Mouse (Mus musculus) midbrain, postnatal 0 days (tissue): ENCODE data around the gene Zfpm1. TPM values are rescaled to one million over a fixed set of nuclear protein-coding genes. Genes with fewer than 3 reads are reported as not detected.
A peak's percentile ranks its signal among the peaks of the same experiment; 100 is the strongest.

Experiments
- ATAC-seq: fragments of 200-750 bp; cut with Nextera tagmentation; 2 replicates; pipeline ENCODE4 v1.8.0; 2017; ENCODE audit warnings: moderate number of reproducible peaks, mild to moderate bottlenecking, moderate TSS enrichment, moderate library complexity; ENCODE audit not compliant: low FRiP score
- DNase-seq: peaks from one replicate; pipeline ENCODE4 v3.0.0-alpha.2; 2015; ENCODE audit warnings: low spot score
- H3K27ac ChIP-seq: fragments of 300-500 bp; sonication (generic); 2 replicates; pipeline ENCODE4 v1.5.1; 2014; ENCODE audit warnings: low read depth, mild to moderate bottlenecking, low read length, mixed read lengths
- H3K27me3 ChIP-seq: fragments of 300-500 bp; sonication (generic); 2 replicates; pipeline ENCODE4 v1.6.1; 2014; ENCODE audit warnings: low read length, control low read depth, mixed read lengths; ENCODE audit not compliant: insufficient read depth
- H3K36me3 ChIP-seq: fragments of 300-500 bp; sonication (generic); 2 replicates; pipeline ENCODE4 v1.6.1; 2014; ENCODE audit warnings: low read length, control low read depth, mixed read lengths; ENCODE audit not compliant: insufficient read depth
- H3K4me1 ChIP-seq: fragments of 300-500 bp; sonication (generic); 2 replicates; pipeline ENCODE4 v1.6.1; 2014; ENCODE audit warnings: mild to moderate bottlenecking, control low read depth, antibody characterized with exemption, low read length, mixed read lengths; ENCODE audit not compliant: insufficient read depth
- H3K4me2 ChIP-seq: fragments of 300-500 bp; sonication (generic); 2 replicates; pipeline ENCODE4 v1.6.1; 2014; ENCODE audit warnings: low read depth, mild to moderate bottlenecking, low read length, mixed read lengths; ENCODE audit not compliant: poor library complexity, severe bottlenecking
- H3K4me3 ChIP-seq: fragments of 300-500 bp; sonication (generic); 2 replicates; pipeline ENCODE4 v1.5.1; 2014; ENCODE audit warnings: low read depth, mild to moderate bottlenecking, low read length, moderate library complexity
- H3K9ac ChIP-seq: fragments of 300-500 bp; sonication (generic); replicated peaks from 2 replicates; pipeline ENCODE4 v1.6.1; 2014; ENCODE audit warnings: mild to moderate bottlenecking, low read length, moderate library complexity, mixed read lengths; ENCODE audit not compliant: poor library complexity, severe bottlenecking
- H3K9me3 ChIP-seq: fragments of 300-500 bp; sonication (generic); 2 replicates; pipeline ENCODE4 v1.6.1; 2016; ENCODE audit warnings: low read length, control low read depth
- CTCF ChIP-seq: IDR thresholded peaks from 2 replicates; pipeline ENCODE4 v1.5.1; 2016; ENCODE audit warnings: antibody characterized with exemption, mild to moderate bottlenecking
- WGBS: fragments of 180-500 bp; shearing (Covaris S2); extraction: QIAGEN DNeasy Blood & Tissue Kit; methylation state at CpG from one replicate; pipeline ENCODE4 v1.1.7; 2014; 5-methylcytosine and 5-hydroxymethylcytosine counted together
- polyA plus RNA-seq: library from polyadenylated mRNA; unstranded; fragments of >200 nt; fragmentation: Nextera tagmentation; extraction: Ambion mirVana; gene quantifications from 2 replicates; pipeline ENCODE4 v1.2.1, GENCODE M21; 2015
- total RNA-seq: library from RNA; depleted of rRNA; stranded (reverse); fragments of >200 nt; gene quantifications from 2 replicates; pipeline ENCODE4 v1.2.3, GENCODE M21; 2014

Gene Zfpm1
- total and polyA plus RNA-seq, 2 experiments from 2014 or later: 1.2 to 28.6 TPM

DNA sequence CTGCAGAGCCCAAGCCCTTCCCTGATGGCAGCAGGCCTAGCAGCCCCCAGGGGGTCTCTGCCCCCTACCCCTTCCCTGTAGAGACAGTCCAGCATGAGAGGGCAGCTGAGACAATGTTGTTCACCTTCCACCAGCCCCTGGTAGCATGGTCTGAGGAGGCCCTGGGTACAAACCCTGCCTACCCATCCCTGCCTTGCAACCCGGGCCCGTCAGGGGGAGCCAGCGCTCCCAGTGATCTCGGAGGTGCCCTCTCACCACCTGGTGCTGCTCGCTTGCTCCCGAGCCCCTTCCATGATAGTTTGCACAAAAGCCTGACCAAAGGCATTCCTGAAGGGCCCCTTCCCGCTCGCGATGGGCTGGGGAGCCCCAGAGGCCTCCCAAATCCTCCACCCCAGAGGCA is 21.2 kb upstream of the Zfpm1 start:
- Histone ChIP-seq H3K4me3 (no peak overlapping the region), H3K9me3 (no peaks in the 10 kb centered on the region), H3K4me2 (no peak overlapping the region), H3K4me1 (no peaks in the 10 kb centered on the region), H3K36me3 (no peaks in the 10 kb centered on the region), H3K9ac (no peak overlapping the region), H3K27me3 (no peaks in the 10 kb centered on the region), H3K27ac (no peak overlapping the region)
- no peak for ATAC-seq
- no peak for TF ChIP-seq CTCF
- WGBS: 54% methylated on average over 9 of the region's 9 CpGs
- DNase-seq: no peak

DNA sequence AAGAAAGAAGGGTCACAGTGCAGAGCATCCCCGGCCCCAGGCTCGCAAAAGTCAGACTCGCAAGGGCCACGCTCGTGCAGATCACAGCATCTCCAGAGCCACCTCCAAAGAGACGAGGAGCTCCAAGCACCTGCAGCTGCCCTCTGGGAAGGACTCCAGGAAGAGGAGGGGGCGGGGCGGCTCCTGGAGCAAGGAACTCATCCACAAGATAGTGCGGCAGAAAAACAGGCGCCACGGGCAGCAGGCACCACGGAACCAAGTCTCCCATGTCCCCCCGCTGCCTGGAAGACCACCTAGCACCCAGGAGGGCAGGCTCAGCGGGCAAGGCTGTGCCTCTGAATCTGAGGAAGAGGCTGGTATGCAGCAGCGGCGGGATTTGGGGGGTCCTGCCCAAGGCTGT is 19.1 kb upstream of the Zfpm1 start:
- Histone ChIP-seq H3K9me3 (no peaks in the 10 kb centered on the region), H3K4me3 (no peak overlapping the region), H3K9ac (no peak overlapping the region), H3K36me3 (no peaks in the 10 kb centered on the region), H3K4me1 (0 out of 2 replicates have a peak, but pooled peaks cover 2% of the 10 kb centered on the region), H3K4me2 (no peak overlapping the region), H3K27me3 (no peaks in the 10 kb centered on the region), H3K27ac (no peak overlapping the region)
- DNase-seq: no peak
- TF ChIP-seq CTCF: no peak
- 81% methylated on average over 14 of the region's 16 CpGs for WGBS
- ATAC-seq: no peak

DNA sequence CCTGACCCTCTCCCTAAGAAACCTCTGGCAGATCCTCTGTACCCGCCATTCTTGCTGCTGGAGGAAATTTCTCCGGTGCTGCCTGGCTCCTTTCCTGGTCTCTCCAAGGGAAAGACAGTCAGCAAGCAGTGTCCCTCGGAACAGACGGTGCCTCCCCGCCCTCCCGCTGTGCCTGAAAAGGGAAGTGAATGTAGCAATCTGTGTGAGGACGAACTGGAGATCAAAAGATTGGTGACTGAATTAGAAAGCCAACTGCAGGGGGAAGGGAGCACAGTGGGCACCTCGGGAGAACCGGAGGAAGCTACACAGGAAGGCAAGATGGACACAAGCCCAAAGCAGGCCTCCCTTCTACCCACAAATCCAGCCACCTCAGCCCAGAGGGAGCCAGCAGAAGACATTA is 17.7 kb upstream of the Zfpm1 start:
- Histone ChIP-seq H3K27ac (no peak overlapping the region), H3K36me3 (no peaks in the 10 kb centered on the region), H3K27me3 (no peaks in the 10 kb centered on the region), H3K4me1 (0 out of 2 replicates have a peak, but pooled peaks cover 2% of the 10 kb centered on the region), H3K4me2 (no peak overlapping the region), H3K9ac (no peak overlapping the region), H3K4me3 (no peak overlapping the region), H3K9me3 (no peaks in the 10 kb centered on the region)
- TF ChIP-seq CTCF: no peak
- ATAC-seq (no peak), DNase-seq (no peak)
- 38% methylated on average over 9 of the region's 9 CpGs for WGBS

DNA sequence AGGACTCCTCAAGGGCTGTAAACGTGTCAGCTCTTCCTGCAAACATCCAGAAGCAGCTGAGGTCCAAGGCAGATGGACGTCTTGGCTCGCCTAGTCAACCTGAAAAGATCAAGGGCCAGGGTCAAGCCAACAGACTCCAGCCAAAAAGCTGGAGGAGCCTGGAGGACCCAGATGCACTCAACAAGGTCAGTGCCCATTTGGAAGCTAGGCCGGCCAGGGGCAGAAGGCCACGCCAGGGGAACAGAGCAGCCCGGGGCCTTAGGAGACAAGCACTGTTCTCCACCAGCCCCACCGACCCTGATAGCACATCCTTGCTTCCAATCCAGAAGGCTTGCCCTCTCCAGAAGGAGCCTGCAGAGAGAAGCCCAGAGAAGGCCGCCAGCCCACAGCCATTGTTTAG is 16.4 kb upstream of the Zfpm1 start:
- Histone ChIP-seq H3K9me3 (no peaks in the 10 kb centered on the region), H3K27me3 (no peaks in the 10 kb centered on the region; the same call in 1 of the 2 replicates), H3K27ac (no peak overlapping the region), H3K4me1 (0 out of 2 replicates have a peak, but pooled peaks cover 2% of the 10 kb centered on the region), H3K36me3 (no peaks in the 10 kb centered on the region), H3K9ac (no peak overlapping the region), H3K4me2 (no peak overlapping the region), H3K4me3 (no peak overlapping the region)
- no peak for DNase-seq
- ATAC-seq: no peak
- no peak for TF ChIP-seq CTCF
- 94% methylated on average over 8 of the region's 8 CpGs for WGBS

DNA sequence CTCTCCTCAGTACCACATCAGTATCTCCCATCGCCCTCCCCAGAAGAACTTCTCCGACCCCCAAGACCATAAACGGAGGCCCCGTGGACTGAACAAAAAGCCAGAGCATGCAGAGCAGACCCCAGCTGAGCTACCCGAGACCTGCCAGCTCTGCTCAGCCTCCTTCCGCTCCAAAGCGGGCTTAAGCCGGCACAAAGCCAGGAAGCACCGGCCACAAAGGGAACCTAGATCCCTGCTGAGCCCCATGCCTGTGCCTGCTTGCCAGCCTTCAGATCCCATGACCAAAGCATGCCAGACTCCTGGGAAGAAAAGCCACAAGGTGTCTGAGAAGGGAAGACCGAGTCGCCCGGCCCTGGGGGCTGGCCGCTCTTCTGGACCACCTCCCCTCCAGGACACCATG is 15.1 kb upstream of the Zfpm1 start:
- Histone ChIP-seq H3K27ac (no peak overlapping the region), H3K9ac (no peak overlapping the region), H3K4me2 (no peak overlapping the region), H3K4me1 (0 out of 2 replicates have a peak, but pooled peaks cover 2% of the 10 kb centered on the region), H3K4me3 (no peak overlapping the region), H3K36me3 (no peaks in the 10 kb centered on the region), H3K9me3 (no peaks in the 10 kb centered on the region), H3K27me3 (no peaks in the 10 kb centered on the region; the same call in 1 of the 2 replicates)
- peak; percentile 52 for DNase-seq
- TF ChIP-seq CTCF: no peak
- 23% methylated on average over 13 of the region's 13 CpGs for WGBS
- ATAC-seq: no peak

DNA sequence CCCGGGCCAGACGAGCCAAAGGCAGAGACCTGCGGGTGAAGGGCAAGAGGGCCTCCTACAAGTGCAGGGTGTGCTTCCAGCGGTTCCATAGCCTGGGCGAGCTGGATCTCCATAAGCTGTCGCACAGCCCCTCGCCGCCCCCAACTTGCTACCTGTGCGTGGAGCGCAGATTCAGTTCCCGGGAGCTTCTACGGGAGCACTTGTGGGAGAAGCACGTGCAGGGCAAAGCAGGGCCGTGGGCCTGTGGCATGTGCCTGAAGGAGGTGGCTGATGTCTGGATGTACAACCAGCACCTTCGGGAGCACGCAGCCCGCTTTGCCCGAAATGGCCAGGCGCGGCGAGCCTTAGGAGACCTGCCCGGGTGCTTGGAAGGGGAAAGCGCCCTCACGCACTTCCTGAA is 13.1 kb upstream of the Zfpm1 start:
- no peaks in the 10 kb centered on the region; the same call in 1 of the 2 replicates for H3K27me3 ChIP-seq
- DNase-seq (no peak), ATAC-seq (no peak)
- H3K9ac ChIP-seq: peak overlapping the region; percentile 51
- H3K27ac ChIP-seq: no peak overlapping the region
- H3K36me3 ChIP-seq: no peaks in the 10 kb centered on the region
- H3K9me3 ChIP-seq: no peaks in the 10 kb centered on the region
- WGBS: 61% methylated on average over 24 of the region's 24 CpGs
- no peak for TF ChIP-seq CTCF
- 0 out of 2 replicates have a peak, but pooled peaks cover 2% of the 10 kb centered on the region for H3K4me1 ChIP-seq
- H3K4me3 ChIP-seq: peak overlapping the region; percentile 25; the same call in 1 of the 2 replicates
- peak overlapping the region; percentile 58 for H3K4me2 ChIP-seq
